Mouse (Mus musculus): ENCODE measurements around the gene Bhlhe40. TPM values are rescaled to one million over a fixed set of nuclear protein-coding genes. Genes with fewer than 3 reads are reported as not detected.

Bhlhe40 gene
- total and polyA plus RNA-seq, 3 experiments, result 15.9 to 21.6 TPM; not detected in 1

GRCm38 (mm10) chr6:108680503-108680902 is 20.1 kb downstream of the Bhlhe40 start:
- Histone ChIP-seq H3K9ac (ENCODE audit: control insufficient read depth, low read depth, low read length, poor library complexity, severe bottlenecking) (no peak overlapping the region), H3K79me2 (ENCODE audit: control insufficient read depth, insufficient read depth, low read length, poor library complexity) (no peaks in the 10 kb centered on the region), H3K4me3 (ENCODE audit: control insufficient read depth in 1 of 2, insufficient read depth in 1 of 2, low read depth in 2 of 2, low read length in 2 of 2) (no peak overlapping the region), H3K36me3 (ENCODE audit: control insufficient read depth in 1 of 2, insufficient read depth in 2 of 2, low read length in 2 of 2) (peaks cover 0 to 18% of the 10 kb centered on the region in 2 experiments; a peak in 2 of 4 replicates), H3K27ac (ENCODE audit: control insufficient read depth, low read depth, low read length) (no peak overlapping the region), H3K27me3 (ENCODE audit: control insufficient read depth in 1 of 2, insufficient read depth in 2 of 2, low read length in 2 of 2) (no peaks in the 10 kb centered on the region), H3K4me1 (ENCODE audit: control insufficient read depth in 1 of 2, insufficient read depth in 2 of 2, low read length in 2 of 2) (peaks cover 10 to 36% of the 10 kb centered on the region in 2 experiments), H3K9me3 (replicated peaks; ENCODE audit: insufficient read depth, low read length) (no peaks in the 10 kb centered on the region)
- TF ChIP-seq ETS1 (IDR thresholded peaks at IDR 0.05; ENCODE audit: low read depth, low read length) (no peak), MXI1 (IDR thresholded peaks at IDR 0.05; ENCODE audit: low read depth, low read length) (no peak), ZKSCAN1 (IDR thresholded peaks at IDR 0.05; ENCODE audit: low read depth, low read length) (no peak), GATA1 (IDR thresholded peaks at IDR 0.05; ENCODE audit: low read depth, low read length) (no peak), EP300 (IDR thresholded peaks at IDR 0.05; ENCODE audit: low read depth in 1 of 2, low read length in 2 of 2) (no peak), POLR2AphosphoS2 (IDR thresholded peaks at IDR 0.05; ENCODE audit: low read length) (no peak), MAX (IDR thresholded peaks at IDR 0.05; ENCODE audit: low read length) (no peak), JUND (IDR thresholded peaks at IDR 0.05; ENCODE audit: low read depth, low read length) (no peak), USF1 (IDR thresholded peaks at IDR 0.05; ENCODE audit: low read depth, low read length) (no peak), SIN3A (IDR thresholded peaks at IDR 0.05; ENCODE audit: low read length) (no peak), CHD2 (IDR thresholded peaks at IDR 0.05; ENCODE audit: low read length) (no peak), GABPA (IDR thresholded peaks at IDR 0.05; ENCODE audit: low read depth, low read length) (no peak), HCFC1 (IDR thresholded peaks at IDR 0.05; ENCODE audit: low read depth, low read length) (no peak), MEF2A (IDR thresholded peaks at IDR 0.05; ENCODE audit: extremely low read depth, insufficient replicate concordance, low read depth, low read length, poor library complexity, severe bottlenecking) (no peak), POLR2A (IDR thresholded peaks at IDR 0.05; ENCODE audit: control insufficient read depth in 1 of 2, insufficient read depth in 1 of 2, low read depth in 1 of 2, low read length in 2 of 2, poor library complexity in 1 of 2) (no peak), TCF12 (IDR thresholded peaks at IDR 0.05; ENCODE audit: low read depth, low read length) (no peak), MYC (IDR thresholded peaks at IDR 0.05; ENCODE audit: low read depth, low read length) (no peak), ZNF384 (IDR thresholded peaks at IDR 0.05; ENCODE audit: low read depth, low read length) (no peak), SMC3 (IDR thresholded peaks at IDR 0.05; ENCODE audit: low read depth, low read length) (no peak)
- DNase-seq (ENCODE audit: low read depth, low spot score), result no peak

- Histone ChIP-seq H3K4me1 (ENCODE audit: control insufficient read depth in 1 of 2, insufficient read depth in 2 of 2, low read length in 2 of 2) (peaks cover 11 to 42% of the 10 kb centered on the region in 2 experiments), H3K36me3 (ENCODE audit: control insufficient read depth in 1 of 2, insufficient read depth in 2 of 2, low read length in 2 of 2) (peaks cover 0 to 24% of the 10 kb centered on the region in 2 experiments; a peak in 2 of 4 replicates), H3K79me2 (ENCODE audit: control insufficient read depth, insufficient read depth, low read length, poor library complexity) (no peaks in the 10 kb centered on the region), H3K4me3 (ENCODE audit: control insufficient read depth in 1 of 2, insufficient read depth in 1 of 2, low read depth in 2 of 2, low read length in 2 of 2) (no peak overlapping the region), H3K9me3 (replicated peaks; ENCODE audit: insufficient read depth, low read length) (no peaks in the 10 kb centered on the region), H3K9ac (ENCODE audit: control insufficient read depth, low read depth, low read length, poor library complexity, severe bottlenecking) (no peak overlapping the region), H3K27ac (ENCODE audit: control insufficient read depth, low read depth, low read length) (no peak overlapping the region), H3K27me3 (ENCODE audit: control insufficient read depth in 1 of 2, insufficient read depth in 2 of 2, low read length in 2 of 2) (no peaks in the 10 kb centered on the region)
- peak; percentile 64 to 78 for TF ChIP-seq EP300 (IDR thresholded peaks at IDR 0.05; ENCODE audit: low read depth in 1 of 2, low read length in 2 of 2)
- peak; percentile 53 for TF ChIP-seq GATA1 (IDR thresholded peaks at IDR 0.05; ENCODE audit: low read depth, low read length)
- peak; percentile 87 for TF ChIP-seq RCOR1 (IDR thresholded peaks at IDR 0.05; ENCODE audit: low read depth, low read length)
- TF ChIP-seq CHD2 (IDR thresholded peaks at IDR 0.05; ENCODE audit: low read length), result no peak
- TF ChIP-seq MYC (IDR thresholded peaks at IDR 0.05; ENCODE audit: low read depth, low read length), result 0 out of 2 replicates have a peak, but pooled peaks have one; percentile 34
- TF ChIP-seq E2F4 (IDR thresholded peaks at IDR 0.05; ENCODE audit: borderline replicate concordance, low read depth, low read length), result no peak
- peak; percentile 23; the same call in 1 of the 2 replicates for TF ChIP-seq TCF12 (IDR thresholded peaks at IDR 0.05; ENCODE audit: low read depth, low read length)
- no peak for TF ChIP-seq KAT2A (conservative IDR thresholded peaks at IDR 0.05; ENCODE audit: low read depth, low read length)
- TF ChIP-seq CHD1 (IDR thresholded peaks at IDR 0.05; ENCODE audit: low read depth, low read length), result no peak
- peak; percentile 57; the same call in 1 of the 2 replicates for TF ChIP-seq ETS1 (IDR thresholded peaks at IDR 0.05; ENCODE audit: low read depth, low read length)
- TF ChIP-seq MAZ (IDR thresholded peaks at IDR 0.05; ENCODE audit: low read depth, low read length), result no peak
- TF ChIP-seq JUND (IDR thresholded peaks at IDR 0.05; ENCODE audit: low read depth, low read length), result no peak
- DNase-seq (ENCODE audit: low read depth, low spot score), result no peak
Measured at GRCm38 (mm10) chr6:108681084-108681483, 20.7 kb downstream of the Bhlhe40 start.
